Mouse (Mus musculus): ENCODE data around the gene Slc11a1. TPM values are rescaled to one million over a fixed set of nuclear protein-coding genes. Genes with fewer than 3 reads are reported as not detected.
"Not testable (repeated sequence)": the region's sequence is repeated elsewhere in the genome, so short reads cannot be mapped to it uniquely, and the experiment has no call there.

Gene Slc11a1
- 1.8 and 2.8 TPM in 2 replicates for polyA plus RNA-seq (2015; fragmentation: Nextera tagmentation; extraction: Ambion mirVana)

- peaks cover 8% of the 10 kb centered on the region for H3K4me1 ChIP-seq
- ATAC-seq (ENCODE audit: insufficient number of reproducible peaks, insufficient read depth, low FRiP score, low TSS enrichment, low read depth), result no peak
- H3K4me3 ChIP-seq, result no peak within 1 kb of the TSS
- H3K9ac ChIP-seq, result no peak within 1 kb of the TSS
- H3K27me3 ChIP-seq, result no peaks in the 10 kb centered on the region
- H3K36me3 ChIP-seq, result no peaks in the 10 kb centered on the region
- no peak within 1 kb of the TSS for H3K27ac ChIP-seq
- 74% methylated on average over 8 of the region's 8 CpGs for WGBS
- H3K9me3 ChIP-seq, result no peaks in the 10 kb centered on the region
- H3K4me2 ChIP-seq, result no peak within 1 kb of the TSS
Observed at GRCm38 (mm10) chr1:74374980-74375379, at the start of gene Slc11a1. Gene Slc11a1 (plus strand): TSS chr1:74375195.

DNA sequence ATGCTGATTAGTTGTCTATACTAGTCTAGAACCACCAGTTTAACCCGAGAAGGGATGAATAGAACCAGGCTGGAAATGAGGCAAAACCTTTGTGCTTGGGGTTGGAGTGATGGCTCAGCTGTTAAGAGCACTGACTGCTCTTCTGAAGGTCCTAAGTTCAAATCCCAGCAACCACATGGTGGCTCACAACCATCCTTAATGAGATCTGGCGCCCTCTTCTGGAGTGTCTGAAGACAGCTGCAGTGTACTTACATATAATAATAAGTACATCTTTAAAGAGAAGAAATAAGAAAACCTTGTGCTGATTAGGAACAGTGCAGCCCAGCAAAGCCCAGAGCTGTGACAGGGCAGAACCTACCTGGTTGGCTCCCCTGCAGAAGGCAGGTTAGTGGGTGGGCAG, 48.1 kb upstream of the Slc11a1 start:
- 61% methylated on average over 2 of the region's 2 CpGs for WGBS
- ATAC-seq (ENCODE audit: insufficient number of reproducible peaks, insufficient read depth, low FRiP score, low TSS enrichment, low read depth); H3K9ac ChIP-seq; H3K9me3 ChIP-seq; H3K4me3 ChIP-seq; H3K27me3 ChIP-seq; H3K36me3 ChIP-seq; H3K27ac ChIP-seq; H3K4me2 ChIP-seq: not testable (repeated sequence)
- H3K4me1 ChIP-seq, result peaks cover 14% of the 10 kb centered on the region; the same call in 1 of the 2 replicates

- 78% methylated on average over 7 of the region's 7 CpGs for WGBS
- Histone ChIP-seq H3K9ac (no peak overlapping the region), H3K4me3 (no peak overlapping the region), H3K36me3 (peaks cover 4% of the 10 kb centered on the region; the same call in 1 of the 2 replicates), H3K27ac (no peak overlapping the region), H3K9me3 (no peaks in the 10 kb centered on the region), H3K4me1 (peaks cover 30% of the 10 kb centered on the region), H3K27me3 (no peaks in the 10 kb centered on the region), H3K4me2 (no peak overlapping the region)
- ATAC-seq (ENCODE audit: insufficient number of reproducible peaks, insufficient read depth, low FRiP score, low TSS enrichment, low read depth), result no peak
Observed at GRCm38 (mm10) chr1:74329899-74330431, 45.0 kb upstream of the Slc11a1 start.

DNA sequence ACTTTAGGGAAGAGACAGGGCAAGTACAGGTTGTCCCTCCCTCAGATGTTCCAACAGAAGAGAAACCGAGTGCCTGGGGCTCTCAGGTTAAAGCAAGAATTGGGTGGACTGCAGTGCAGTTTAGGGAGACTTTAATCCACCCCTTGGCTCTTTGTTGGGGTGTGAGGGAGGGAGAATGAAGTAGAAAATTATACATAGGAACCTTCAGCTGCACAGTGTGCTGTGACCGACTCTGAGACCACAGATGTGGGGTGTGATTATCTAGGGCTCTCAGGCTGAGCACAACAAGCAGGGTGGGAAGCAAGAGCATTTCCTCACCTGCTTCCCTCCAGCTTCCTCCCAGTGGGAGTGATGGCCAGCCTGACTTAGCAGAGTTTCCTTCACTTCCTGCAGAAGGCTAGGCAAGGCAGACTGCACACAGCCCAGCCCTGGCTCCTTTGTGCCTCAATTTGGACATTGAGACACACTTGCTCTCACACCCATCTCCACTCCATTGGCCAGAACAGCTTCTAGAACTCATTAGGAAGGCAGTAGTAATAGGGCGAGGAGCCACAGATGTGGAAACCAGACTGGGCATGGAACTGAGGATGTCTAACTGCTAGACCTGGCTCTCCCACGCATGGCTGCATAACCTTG, 43.8 kb upstream of the Slc11a1 start:
- Histone ChIP-seq H3K36me3 (no peaks in the 10 kb centered on the region), H3K4me1 (peaks cover 35% of the 10 kb centered on the region), H3K27ac (peak overlapping the region; percentile 79), H3K27me3 (no peaks in the 10 kb centered on the region), H3K4me3 (no peak overlapping the region), H3K9ac (no peak overlapping the region), H3K4me2 (no peak overlapping the region), H3K9me3 (no peaks in the 10 kb centered on the region)
- no peak for ATAC-seq (ENCODE audit: insufficient number of reproducible peaks, insufficient read depth, low FRiP score, low TSS enrichment, low read depth)
- 65% methylated on average over 4 of the region's 4 CpGs for WGBS

DNA sequence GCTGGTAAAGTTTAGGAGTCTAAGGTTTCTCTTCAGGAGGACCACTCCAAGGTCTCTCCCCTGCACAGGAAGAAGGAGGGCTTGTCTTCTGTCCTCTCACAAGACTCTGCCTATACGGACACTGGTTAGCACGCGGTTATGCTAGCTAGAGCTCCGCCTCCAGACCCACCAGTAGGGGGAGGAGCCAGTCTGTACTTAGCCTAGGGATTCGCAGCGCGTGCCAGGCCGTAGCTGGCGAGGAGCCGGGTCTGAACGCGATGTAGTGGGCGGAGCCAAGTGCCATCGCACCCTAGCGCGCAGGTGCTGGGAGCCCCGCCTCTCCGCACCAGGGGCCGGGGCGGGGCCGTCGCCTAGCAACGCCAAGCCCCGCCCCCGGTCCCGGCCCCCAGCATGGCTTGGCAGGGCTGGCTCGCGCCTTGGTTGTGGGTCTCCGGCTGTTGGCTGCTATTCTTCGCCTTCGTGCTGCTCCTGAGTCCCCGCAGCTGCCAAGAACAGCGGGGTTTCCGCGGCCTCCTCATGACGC, 42.7 kb upstream of the Slc11a1 start:
- peaks cover 35% of the 10 kb centered on the region for H3K4me1 ChIP-seq
- no peaks in the 10 kb centered on the region for H3K36me3 ChIP-seq
- peak overlapping the region; percentile 72 for H3K9ac ChIP-seq
- H3K27me3 ChIP-seq, result no peaks in the 10 kb centered on the region
- peak; percentile 89 for ATAC-seq (ENCODE audit: insufficient number of reproducible peaks, insufficient read depth, low FRiP score, low TSS enrichment, low read depth)
- H3K4me2 ChIP-seq, result peak overlapping the region; percentile 80
- WGBS, result under 1% methylated on average over 36 of the region's 36 CpGs
- H3K4me3 ChIP-seq, result peak overlapping the region; percentile 56
- no peaks in the 10 kb centered on the region for H3K9me3 ChIP-seq
- peak overlapping the region; percentile 79 for H3K27ac ChIP-seq

DNA sequence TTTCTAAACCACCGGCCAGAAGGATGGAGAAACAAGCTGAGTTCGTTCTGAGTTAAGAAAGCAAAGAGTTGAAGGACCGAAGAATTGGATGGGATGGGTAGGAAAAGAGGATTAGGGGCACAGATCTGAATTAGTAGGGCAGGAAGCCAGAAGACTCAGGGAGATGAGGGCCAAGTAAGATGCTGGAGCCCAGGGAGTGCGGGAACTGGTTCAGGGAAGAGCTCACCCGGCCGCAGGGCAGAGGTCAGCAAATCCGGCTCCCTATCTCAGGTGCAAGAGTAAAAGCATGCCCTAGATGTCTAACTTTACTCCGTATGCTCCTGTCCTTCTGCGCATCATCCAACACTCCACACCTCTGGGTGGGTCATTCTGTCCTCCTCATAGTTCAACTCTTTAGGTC, 42.1 kb upstream of the Slc11a1 start:
- Histone ChIP-seq H3K4me3 (peak overlapping the region; percentile 56), H3K9me3 (no peaks in the 10 kb centered on the region), H3K9ac (peak overlapping the region; percentile 72), H3K4me1 (peaks cover 35% of the 10 kb centered on the region), H3K27ac (peak overlapping the region; percentile 79), H3K4me2 (peak overlapping the region; percentile 80), H3K27me3 (no peaks in the 10 kb centered on the region), H3K36me3 (no peaks in the 10 kb centered on the region)
- no peak for ATAC-seq (ENCODE audit: insufficient number of reproducible peaks, insufficient read depth, low FRiP score, low TSS enrichment, low read depth)
- 4% methylated on average over 9 of the region's 9 CpGs for WGBS

- Histone ChIP-seq H3K9me3 (no peaks in the 10 kb centered on the region), H3K4me1 (peaks cover 35% of the 10 kb centered on the region), H3K9ac (no peak overlapping the region), H3K27me3 (no peaks in the 10 kb centered on the region), H3K4me2 (no peak overlapping the region), H3K36me3 (no peaks in the 10 kb centered on the region; the same call in 1 of the 2 replicates), H3K27ac (no peak overlapping the region), H3K4me3 (no peak overlapping the region)
- WGBS, result 73% methylated on average over 3 of the region's 3 CpGs
- no peak for ATAC-seq (ENCODE audit: insufficient number of reproducible peaks, insufficient read depth, low FRiP score, low TSS enrichment, low read depth)
Observed at GRCm38 (mm10) chr1:74334607-74335006, 40.4 kb upstream of the Slc11a1 start.

- Histone ChIP-seq H3K27me3 (no peaks in the 10 kb centered on the region), H3K9ac (no peak overlapping the region), H3K4me1 (peaks cover 35% of the 10 kb centered on the region), H3K4me2 (no peak overlapping the region), H3K9me3 (no peaks in the 10 kb centered on the region), H3K27ac (no peak overlapping the region), H3K4me3 (no peak overlapping the region), H3K36me3 (peaks cover 2% of the 10 kb centered on the region)
- ATAC-seq (ENCODE audit: insufficient number of reproducible peaks, insufficient read depth, low FRiP score, low TSS enrichment, low read depth), result no peak
- 31% methylated on average over 4 of the region's 4 CpGs for WGBS
Observed at GRCm38 (mm10) chr1:74335033-74335432, 40.0 kb upstream of the Slc11a1 start.

DNA sequence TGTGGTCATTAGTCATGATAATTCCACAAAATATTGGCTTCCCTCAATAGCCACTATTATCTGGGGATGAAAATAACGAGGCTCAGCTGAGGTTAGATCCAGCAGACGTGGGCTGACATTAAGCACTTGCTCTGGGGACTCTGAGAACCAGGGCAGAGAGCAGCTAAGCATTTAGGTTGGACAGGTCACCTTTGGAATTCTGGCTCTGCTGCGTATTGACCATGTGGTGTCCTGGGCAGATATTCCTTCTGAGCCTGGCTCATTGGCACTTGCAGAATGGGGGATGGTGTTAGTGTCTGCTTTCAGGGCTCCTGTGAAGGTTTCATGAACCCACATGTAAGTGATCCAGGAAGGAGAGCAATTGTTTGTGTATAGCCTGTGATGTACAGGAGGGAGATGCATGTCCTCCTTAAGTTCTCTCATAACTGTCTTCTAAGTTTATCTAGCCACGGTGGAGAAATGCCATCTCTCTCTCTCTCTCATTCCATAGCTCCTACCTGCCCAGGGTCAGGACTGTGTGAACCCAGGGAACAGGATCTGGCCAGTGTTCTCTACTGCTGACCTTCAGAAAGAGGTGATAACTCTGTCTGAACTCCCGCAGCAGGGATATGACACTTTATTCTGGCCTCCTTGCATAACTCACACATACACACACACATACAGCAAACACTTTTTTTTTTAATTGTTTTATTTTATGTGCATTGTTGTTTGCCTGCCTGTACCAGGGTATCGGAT, 39.4 kb upstream of the Slc11a1 start:
- Histone ChIP-seq H3K4me3 (no peak overlapping the region), H3K36me3 (peaks cover 7% of the 10 kb centered on the region), H3K27ac (no peak overlapping the region), H3K9ac (no peak overlapping the region), H3K9me3 (no peaks in the 10 kb centered on the region), H3K4me2 (no peak overlapping the region), H3K27me3 (no peaks in the 10 kb centered on the region), H3K4me1 (peaks cover 34% of the 10 kb centered on the region)
- 75% methylated on average over 6 of the region's 6 CpGs for WGBS
- no peak for ATAC-seq (ENCODE audit: insufficient number of reproducible peaks, insufficient read depth, low FRiP score, low TSS enrichment, low read depth)

DNA sequence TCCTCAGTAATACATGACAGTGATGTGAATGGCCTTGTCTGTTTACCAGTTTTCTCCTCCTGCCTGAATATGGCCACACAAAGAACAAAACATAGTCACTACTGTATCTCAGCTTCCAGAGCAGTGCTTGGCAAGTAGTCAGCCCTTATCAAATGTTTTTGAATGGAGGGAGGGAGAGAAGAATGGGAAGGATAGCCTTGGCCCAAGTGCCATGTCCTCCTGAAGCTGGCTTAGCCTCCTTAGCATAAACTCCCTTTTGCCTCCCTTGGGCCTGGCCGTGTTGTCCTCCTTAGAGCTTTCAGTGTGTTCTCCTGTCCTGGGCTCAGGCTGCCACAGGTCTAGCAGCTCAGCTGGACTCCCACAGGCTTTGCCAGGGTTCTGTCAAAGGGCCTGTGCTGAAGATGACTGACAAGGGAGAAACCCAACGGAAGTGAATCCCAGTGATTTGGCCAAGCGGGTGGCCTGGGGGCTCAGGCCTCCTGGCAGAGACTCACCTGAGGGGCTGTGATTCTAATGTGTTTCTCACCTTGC, 37.7 kb upstream of the Slc11a1 start:
- H3K9me3 ChIP-seq, result no peaks in the 10 kb centered on the region
- H3K4me1 ChIP-seq, result peaks cover 18% of the 10 kb centered on the region
- no peak for ATAC-seq (ENCODE audit: insufficient number of reproducible peaks, insufficient read depth, low FRiP score, low TSS enrichment, low read depth)
- H3K36me3 ChIP-seq, result peaks cover 7% of the 10 kb centered on the region
- H3K9ac ChIP-seq, result no peak overlapping the region
- H3K27ac ChIP-seq, result no peak overlapping the region
- H3K27me3 ChIP-seq, result no peaks in the 10 kb centered on the region
- 75% methylated on average over 3 of the region's 3 CpGs for WGBS
- no peak overlapping the region for H3K4me2 ChIP-seq
- H3K4me3 ChIP-seq, result no peak overlapping the region

DNA sequence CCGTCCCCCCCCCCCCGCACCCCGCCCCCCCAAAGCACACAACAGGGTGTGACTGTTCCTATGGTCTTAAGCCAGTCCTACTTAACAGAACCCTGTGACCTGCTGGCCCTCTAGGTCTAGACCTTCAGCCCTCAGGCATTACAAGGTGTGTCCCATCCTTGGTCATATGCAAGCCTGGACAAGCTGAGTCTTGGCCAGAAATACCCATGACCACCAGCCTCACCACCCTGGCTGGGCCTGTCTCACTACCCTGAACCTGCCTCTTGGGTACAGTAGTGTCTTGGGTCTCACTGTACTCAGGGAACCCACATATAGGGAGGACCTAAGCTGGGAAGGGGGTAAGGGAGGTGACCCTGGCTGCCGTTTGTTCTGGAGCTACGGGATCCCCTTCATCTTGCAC, 37.0 kb upstream of the Slc11a1 start:
- Histone ChIP-seq H3K36me3 (peaks cover 7% of the 10 kb centered on the region), H3K9me3 (no peaks in the 10 kb centered on the region), H3K27ac (no peak overlapping the region), H3K4me3 (no peak overlapping the region), H3K4me1 (peaks cover 16% of the 10 kb centered on the region), H3K27me3 (no peaks in the 10 kb centered on the region), H3K9ac (no peak overlapping the region), H3K4me2 (no peak overlapping the region)
- WGBS, result 86% methylated on average over 4 of the region's 5 CpGs
- no peak for ATAC-seq (ENCODE audit: insufficient number of reproducible peaks, insufficient read depth, low FRiP score, low TSS enrichment, low read depth)
